Mouse (Mus musculus) limb, embryonic 11.5 days (tissue): ENCODE measurements at regions not wholly inside any gene's neighbourhood (a gene's known extent, or its start where the extent isn't known, plus 50 kb on each side); places are given as distances from the start of the nearest gene placed in this dataset.

Experiments used
- ATAC-seq: fragments of 200-750 bp; cut with Nextera tagmentation; 2 replicates; pipeline ENCODE4 v1.8.0; 2017; ENCODE audit warnings: low read depth; ENCODE audit not compliant: insufficient number of reproducible peaks, low FRiP score, low TSS enrichment
- DNase-seq: peaks from one replicate; pipeline ENCODE4 v3.0.0-alpha.2; 2015; ENCODE audit warnings: low spot score
- H3K27ac ChIP-seq: fragments of 300-500 bp; sonication (generic); replicated peaks from 2 replicates; pipeline ENCODE4 v1.5.1; 2014; ENCODE audit warnings: low read depth, mild to moderate bottlenecking, low read length
- H3K27me3 ChIP-seq: fragments of 300-500 bp; sonication (generic); 2 replicates; pipeline ENCODE4 v1.6.1; 2014; ENCODE audit warnings: mild to moderate bottlenecking, low read length, mixed read lengths; ENCODE audit not compliant: control insufficient read depth, insufficient read depth
- H3K36me3 ChIP-seq: fragments of 300-500 bp; sonication (generic); 2 replicates; pipeline ENCODE4 v1.6.1; 2014; ENCODE audit warnings: mild to moderate bottlenecking, low read length, moderate library complexity, mixed read lengths; ENCODE audit not compliant: control insufficient read depth, insufficient read depth
- H3K4me1 ChIP-seq: fragments of 300-500 bp; sonication (generic); 2 replicates; pipeline ENCODE4 v1.6.1; 2014; ENCODE audit warnings: low read length, mixed read lengths; ENCODE audit not compliant: control insufficient read depth, insufficient read depth
- H3K4me2 ChIP-seq: fragments of 300-500 bp; sonication (generic); 2 replicates; pipeline ENCODE4 v1.6.1; 2014; ENCODE audit warnings: low read depth, mild to moderate bottlenecking, moderate library complexity; ENCODE audit not compliant: severe bottlenecking
- H3K4me3 ChIP-seq: fragments of 300-500 bp; sonication (generic); 2 replicates; pipeline ENCODE4 v1.5.1; 2014; ENCODE audit warnings: low read depth, low read length
- H3K9ac ChIP-seq: fragments of 300-500 bp; sonication (generic); 2 replicates; pipeline ENCODE4 v1.6.1; 2014; ENCODE audit warnings: mild to moderate bottlenecking, low read length
- H3K9me3 ChIP-seq: fragments of 300-500 bp; sonication (generic); 2 replicates; pipeline ENCODE4 v1.6.1; 2016; ENCODE audit warnings: low read length; ENCODE audit not compliant: control insufficient read depth
- WGBS: fragments of 180-500 bp; shearing (Covaris S2); extraction: QIAGEN DNeasy Blood & Tissue Kit; methylation state at CpG from one replicate; pipeline ENCODE4 v1.1.7; 2014; 5-methylcytosine and 5-hydroxymethylcytosine counted together

- no peak overlapping the region for H3K4me2 ChIP-seq
- H3K36me3 ChIP-seq = no peaks in the 10 kb centered on the region
- no peaks in the 10 kb centered on the region for H3K4me1 ChIP-seq
- H3K27ac ChIP-seq = no peak overlapping the region
- 73% methylated on average over 1 of the region's 1 CpGs for WGBS
- ATAC-seq (no peak), DNase-seq (no peak)
- H3K9me3 ChIP-seq = no peaks in the 10 kb centered on the region
- H3K4me3 ChIP-seq = no peak overlapping the region
- H3K9ac ChIP-seq = no peak overlapping the region
- no peaks in the 10 kb centered on the region for H3K27me3 ChIP-seq
These were observed 573.9 kb upstream of the Cblb start for GRCm38 (mm10) chr16:51457166-51457565.

- DNase-seq = no peak
- no peaks in the 10 kb centered on the region for H3K27me3 ChIP-seq
- H3K9me3 ChIP-seq = no peaks in the 10 kb centered on the region
- H3K27ac ChIP-seq = no peak overlapping the region
- no peaks in the 10 kb centered on the region for H3K36me3 ChIP-seq
- H3K4me3 ChIP-seq = no peak overlapping the region
- 32% methylated on average over 3 of the region's 3 CpGs for WGBS
- no peak for ATAC-seq
- no peaks in the 10 kb centered on the region for H3K4me1 ChIP-seq
- H3K4me2 ChIP-seq = no peak overlapping the region
- H3K9ac ChIP-seq = no peak overlapping the region
These were observed 555.3 kb upstream of the Cblb start for GRCm38 (mm10) chr16:51475690-51476089.

GRCm38 (mm10) chr16:51496096-51496495, 534.9 kb upstream of the Cblb start:
- Histone ChIP-seq H3K27me3 (no peaks in the 10 kb centered on the region), H3K4me2 (no peak overlapping the region), H3K9me3 (no peaks in the 10 kb centered on the region), H3K9ac (no peak overlapping the region), H3K4me3 (no peak overlapping the region), H3K4me1 (no peaks in the 10 kb centered on the region), H3K36me3 (no peaks in the 10 kb centered on the region), H3K27ac (no peak overlapping the region)
- DNase-seq = no peak
- ATAC-seq = no peak
- WGBS = 84% methylated on average over 2 of the region's 2 CpGs

- Histone ChIP-seq H3K36me3 (no peaks in the 10 kb centered on the region), H3K9ac (no peak overlapping the region), H3K4me1 (no peaks in the 10 kb centered on the region), H3K4me3 (no peak overlapping the region), H3K27me3 (no peaks in the 10 kb centered on the region), H3K9me3 (no peaks in the 10 kb centered on the region), H3K4me2 (no peak overlapping the region), H3K27ac (no peak overlapping the region)
- no peak for DNase-seq
- ATAC-seq = no peak
- 88% methylated on average over 7 of the region's 7 CpGs for WGBS
These were observed 533.2 kb upstream of the Cblb start for GRCm38 (mm10) chr16:51497777-51498176.

GRCm38 (mm10) chr16:51517079-51517478, 513.9 kb upstream of the Cblb start:
- Histone ChIP-seq H3K4me2 (no peak overlapping the region), H3K9me3 (no peaks in the 10 kb centered on the region), H3K9ac (no peak overlapping the region), H3K36me3 (no peaks in the 10 kb centered on the region), H3K4me1 (no peaks in the 10 kb centered on the region), H3K27ac (no peak overlapping the region), H3K4me3 (no peak overlapping the region), H3K27me3 (no peaks in the 10 kb centered on the region)
- ATAC-seq (no peak), DNase-seq (no peak)
- WGBS = 62% methylated on average over 3 of the region's 3 CpGs

- H3K27me3 ChIP-seq = no peaks in the 10 kb centered on the region
- WGBS = 50% methylated on average over 4 of the region's 4 CpGs
- no peaks in the 10 kb centered on the region for H3K9me3 ChIP-seq
- no peak overlapping the region for H3K9ac ChIP-seq
- H3K27ac ChIP-seq = no peak overlapping the region
- H3K36me3 ChIP-seq = no peaks in the 10 kb centered on the region
- ATAC-seq (no peak), DNase-seq (no peak)
- H3K4me1 ChIP-seq = no peaks in the 10 kb centered on the region
- H3K4me3 ChIP-seq = no peak overlapping the region
- H3K4me2 ChIP-seq = no peak overlapping the region
These were observed 510.3 kb upstream of the Cblb start for GRCm38 (mm10) chr16:51520762-51521161.

- H3K4me2 ChIP-seq = no peak overlapping the region
- H3K27ac ChIP-seq = no peak overlapping the region
- no peaks in the 10 kb centered on the region for H3K36me3 ChIP-seq
- ATAC-seq (peak; percentile 70; the same call in 1 of the 2 replicates), DNase-seq (peak; percentile 46)
- no peak overlapping the region for H3K4me3 ChIP-seq
- 79% methylated on average over 13 of the region's 13 CpGs for WGBS
- H3K27me3 ChIP-seq = no peaks in the 10 kb centered on the region
- H3K4me1 ChIP-seq = no peaks in the 10 kb centered on the region
- no peaks in the 10 kb centered on the region for H3K9me3 ChIP-seq
- H3K9ac ChIP-seq = no peak overlapping the region
These were observed 509.5 kb upstream of the Cblb start for GRCm38 (mm10) chr16:51521317-51522092.

GRCm38 (mm10) chr16:51524023-51524422, 507.0 kb upstream of the Cblb start:
- DNase-seq (no peak), ATAC-seq (no peak)
- no peak overlapping the region for H3K9ac ChIP-seq
- no peak overlapping the region for H3K4me2 ChIP-seq
- no peak overlapping the region for H3K4me3 ChIP-seq
- no peaks in the 10 kb centered on the region for H3K27me3 ChIP-seq
- H3K36me3 ChIP-seq = no peaks in the 10 kb centered on the region
- no peaks in the 10 kb centered on the region for H3K9me3 ChIP-seq
- H3K27ac ChIP-seq = no peak overlapping the region
- 86% methylated on average over 1 of the region's 1 CpGs for WGBS
- no peaks in the 10 kb centered on the region for H3K4me1 ChIP-seq

- Histone ChIP-seq H3K4me2 (no peak overlapping the region), H3K4me3 (no peak overlapping the region), H3K27me3 (no peaks in the 10 kb centered on the region), H3K9ac (no peak overlapping the region), H3K27ac (no peak overlapping the region), H3K36me3 (no peaks in the 10 kb centered on the region), H3K4me1 (no peaks in the 10 kb centered on the region), H3K9me3 (no peaks in the 10 kb centered on the region)
- WGBS = 89% methylated on average over 1 of the region's 1 CpGs
- DNase-seq (no peak), ATAC-seq (no peak)
These were observed 498.5 kb upstream of the Cblb start for GRCm38 (mm10) chr16:51532496-51532895.
